Comparison of ENCODE assay signal across 29 mouse cellular contexts in genomic region chr5:41830100-41830499, GRCm38 (mm10). TPM values are rescaled to one million over a fixed set of nuclear protein-coding genes. Genes with fewer than 3 reads are reported as not detected.
DNase-seq lines count a peak whose midpoint lies in the region; ATAC-seq and TF ChIP-seq lines count a peak whose summit lies in the region.
"Had no signal": no experiment of that assay in that cellular context is flagged by ENCODE, and none has a peak within 500 bp of the region (broad histone marks: within the 10 kb centered on the region; RNA-seq: fewer than 3 reads in every experiment).

No protein-coding gene starts in this region.

- TF ChIP-seq CTCF in intestine, postnatal 0 days (IDR thresholded peaks at IDR 0.05; ENCODE audit: low read depth) = no peak
- no peak for TF ChIP-seq CTCF in kidney, adult 2 months (conservative IDR thresholded peaks at IDR 0.05; ENCODE audit: insufficient read depth, insufficient read length, low read depth, low read length)

- TF ChIP-seq POLR2A in kidney, adult 2 months (IDR thresholded peaks at IDR 0.05; ENCODE audit: low read depth, low read length) = no peak

- peaks cover 67% of the 10 kb centered on the region for H3K36me3 ChIP-seq in intestine, postnatal 0 days (ENCODE audit: control insufficient read depth, insufficient read depth)
- 0 out of 2 replicates have a peak, but pooled peaks cover 6% of the 10 kb centered on the region for H3K36me3 ChIP-seq in intestine, embryonic 16.5 days (ENCODE audit: control insufficient read depth, insufficient read depth, low read length)
- H3K36me3 ChIP-seq in kidney, adult 2 months (ENCODE audit: control insufficient read depth, insufficient read depth, low read length) = peaks cover 11% of the 10 kb centered on the region
- peaks cover 81% of the 10 kb centered on the region for H3K36me3 ChIP-seq in kidney, embryonic 14.5 days (ENCODE audit: control insufficient read depth, insufficient read depth, low read length)
- peaks cover 61% of the 10 kb centered on the region for H3K36me3 ChIP-seq in kidney, embryonic 16.5 days (ENCODE audit: insufficient read depth, low read length)

- no peaks in the 10 kb centered on the region for H3K4me1 ChIP-seq in intestine, postnatal 0 days (replicated peaks; ENCODE audit: control insufficient read depth, insufficient read depth, low read length)
- H3K4me1 ChIP-seq in intestine, embryonic 16.5 days (ENCODE audit: control insufficient read depth, insufficient read depth, low read length) = no peaks in the 10 kb centered on the region
- H3K4me1 ChIP-seq in kidney, adult 2 months (ENCODE audit: control insufficient read depth, insufficient read depth, low read length) = no peaks in the 10 kb centered on the region
- H3K4me1 ChIP-seq in kidney, embryonic 14.5 days (ENCODE audit: control insufficient read depth, insufficient read depth, low read length) = no peaks in the 10 kb centered on the region
- H3K4me1 ChIP-seq in kidney, embryonic 16.5 days (ENCODE audit: insufficient read depth, low read length) = no peaks in the 10 kb centered on the region
- H3K4me1 ChIP-seq: embryonic facial prominence, embryonic 13.5 days; embryonic facial prominence, embryonic 15.5 days; forebrain, embryonic 10.5 days; forebrain, embryonic 12.5 days had no signal

- 81% methylated on average over 2 of the region's 2 CpGs for WGBS in intestine, postnatal 0 days
- 96% methylated on average over 2 of the region's 2 CpGs for WGBS in intestine, embryonic 16.5 days
- WGBS in kidney, adult 2 months = 79% methylated on average over 2 of the region's 2 CpGs
- 86% methylated on average over 2 of the region's 2 CpGs for WGBS in kidney, embryonic 14.5 days
- WGBS in kidney, embryonic 16.5 days = 89% methylated on average over 2 of the region's 2 CpGs

- no peak overlapping the region for H3K27ac ChIP-seq in intestine, postnatal 0 days (ENCODE audit: low read depth, low read length)
- no peak overlapping the region for H3K27ac ChIP-seq in intestine, embryonic 16.5 days (ENCODE audit: low read length)
- no peak overlapping the region for H3K27ac ChIP-seq in kidney, adult 2 months (ENCODE audit: insufficient read depth, low read depth, low read length)
- H3K27ac ChIP-seq in kidney, embryonic 14.5 days (ENCODE audit: low read depth, low read length) = no peak overlapping the region
- no peak overlapping the region for H3K27ac ChIP-seq in kidney, embryonic 16.5 days (ENCODE audit: low read length)
- H3K27ac ChIP-seq: embryonic facial prominence, embryonic 13.5 days; embryonic facial prominence, embryonic 15.5 days; forebrain, embryonic 10.5 days; forebrain, embryonic 12.5 days had no signal

- H3K27me3 ChIP-seq in intestine, postnatal 0 days (replicated peaks; ENCODE audit: control insufficient read depth, insufficient read depth, low read length) = no peaks in the 10 kb centered on the region
- no peaks in the 10 kb centered on the region for H3K27me3 ChIP-seq in intestine, embryonic 16.5 days (replicated peaks; ENCODE audit: control insufficient read depth, insufficient read depth, low read length)
- H3K27me3 ChIP-seq in kidney, adult 2 months (replicated peaks; ENCODE audit: control insufficient read depth, insufficient read depth, low read length) = no peaks in the 10 kb centered on the region
- no peaks in the 10 kb centered on the region for H3K27me3 ChIP-seq in kidney, embryonic 14.5 days (ENCODE audit: control insufficient read depth, insufficient read depth, low read length)
- H3K27me3 ChIP-seq in kidney, embryonic 16.5 days (ENCODE audit: insufficient read depth, low read length) = no peaks in the 10 kb centered on the region
- H3K27me3 ChIP-seq: CH12.LX; embryonic facial prominence, embryonic 13.5 days; embryonic facial prominence, embryonic 15.5 days; forebrain, embryonic 12.5 days; Patski had no signal

- H3K9ac ChIP-seq in intestine, postnatal 0 days (ENCODE audit: low read depth, low read length) = no peak overlapping the region
- H3K9ac ChIP-seq in intestine, embryonic 16.5 days (ENCODE audit: low read depth, low read length) = no peak overlapping the region
- H3K9ac ChIP-seq in kidney, embryonic 14.5 days (ENCODE audit: low read depth, low read length) = no peak overlapping the region
- no peak overlapping the region for H3K9ac ChIP-seq in kidney, embryonic 16.5 days (replicated peaks; ENCODE audit: low read length)
- H3K9ac ChIP-seq: embryonic facial prominence, embryonic 13.5 days; embryonic facial prominence, embryonic 15.5 days; forebrain, embryonic 12.5 days had no signal

- ATAC-seq in intestine, postnatal 0 days = peak; percentile 73
- ATAC-seq in intestine, embryonic 16.5 days = no peak
- no peak for ATAC-seq in kidney, embryonic 14.5 days (ENCODE audit: low FRiP score, low TSS enrichment)
- no peak for ATAC-seq in kidney, embryonic 16.5 days (ENCODE audit: low FRiP score, low TSS enrichment)
- ATAC-seq: activated CD4-positive, CD25-positive, alpha-beta regulatory T cell, adult 4 months; CD4-positive, CD25-positive, alpha-beta regulatory T cell, adult 4 months; forebrain, embryonic 14.5 days; Patski had no signal

- no peaks in the 10 kb centered on the region for H3K9me3 ChIP-seq in intestine, postnatal 0 days (ENCODE audit: control insufficient read depth)
- H3K9me3 ChIP-seq in intestine, embryonic 16.5 days (ENCODE audit: control insufficient read depth, low read length) = no peaks in the 10 kb centered on the region
- no peaks in the 10 kb centered on the region for H3K9me3 ChIP-seq in kidney, embryonic 14.5 days (ENCODE audit: control insufficient read depth, low read length)
- H3K9me3 ChIP-seq in kidney, embryonic 16.5 days (ENCODE audit: low read length) = no peaks in the 10 kb centered on the region
- H3K9me3 ChIP-seq: embryonic facial prominence, embryonic 13.5 days; embryonic facial prominence, embryonic 15.5 days; forebrain, embryonic 10.5 days; forebrain, embryonic 12.5 days; G1E had no signal

- peak; percentile 24 for DNase-seq in kidney, adult 2 months
- DNase-seq in kidney, postnatal 14 days = peak; percentile 16
- peak; percentile 10 for DNase-seq in brain, adult 2 months (ENCODE audit: low read depth, low spot score)
- DNase-seq: adrenal gland, adult 8-10 months; adrenal gland, postnatal 14 days; adrenal gland, postnatal 36 days; B cell, adult 2 months; cerebellum, adult 11 months; cerebellum, adult 18-20 months; cerebellum, adult 8-10 months; cerebellum, adult 9-11 months; cerebellum, postnatal 14 days; cerebellum, postnatal 36 days; embryo, embryonic 11 days had no signal

- H3K4me2 ChIP-seq in intestine, postnatal 0 days (replicated peaks; ENCODE audit: low read depth) = no peak overlapping the region
- H3K4me2 ChIP-seq in intestine, embryonic 16.5 days (ENCODE audit: low read depth, low read length) = no peak overlapping the region
- H3K4me2 ChIP-seq in kidney, embryonic 14.5 days (replicated peaks; ENCODE audit: low read depth, low read length) = no peak overlapping the region
- H3K4me2 ChIP-seq in kidney, embryonic 16.5 days (replicated peaks; ENCODE audit: low read depth, low read length) = no peak overlapping the region
- H3K4me2 ChIP-seq: embryonic facial prominence, embryonic 13.5 days; embryonic facial prominence, embryonic 15.5 days; forebrain, embryonic 12.5 days had no signal

- H3K4me3 ChIP-seq in intestine, postnatal 0 days (ENCODE audit: low read depth, low read length) = no peak overlapping the region
- no peak overlapping the region for H3K4me3 ChIP-seq in intestine, embryonic 16.5 days (ENCODE audit: low read length)
- no peak overlapping the region for H3K4me3 ChIP-seq in kidney, adult 2 months (ENCODE audit: insufficient read depth, low read depth, low read length)
- H3K4me3 ChIP-seq in kidney, embryonic 14.5 days (ENCODE audit: low read length) = no peak overlapping the region
- H3K4me3 ChIP-seq in kidney, embryonic 16.5 days (ENCODE audit: low read length) = no peak overlapping the region
- H3K4me3 ChIP-seq: embryonic facial prominence, embryonic 13.5 days; embryonic facial prominence, embryonic 15.5 days; erythroblast, embryonic 14.5 days; forebrain, embryonic 10.5 days; forebrain, embryonic 12.5 days had no signal

RNA-seq across cellular contexts. Expression of gene Bod1l, which starts 14.0 kb away (rescaled TPM):
- polyA plus RNA-seq in intestine, postnatal 0 days (2015; fragmentation: Nextera tagmentation; extraction: Ambion mirVana) = 13.2 and 14.4 TPM in 2 replicates
- polyA plus RNA-seq in intestine, embryonic 16.5 days (2015; fragmentation: Nextera tagmentation; extraction: Ambion mirVana) = 8.3 and 13.8 TPM in 2 replicates
- polyA plus RNA-seq in kidney, adult 2 months (2012; rRNA removed) = 3.2 and 3.6 TPM in 2 replicates
- polyA plus RNA-seq in kidney, embryonic 14.5 days (2014; fragmentation: Nextera tagmentation; extraction: Ambion mirVana) = 24.6 and 27.9 TPM in 2 replicates
- polyA plus RNA-seq in kidney, embryonic 16.5 days (2015; fragmentation: Nextera tagmentation; extraction: Ambion mirVana) = 19.0 and 20.9 TPM in 2 replicates
